Mouse (Mus musculus) cerebellum, adult (tissue): ENCODE results near the gene Ptprm.

Experiments
- ATAC-seq: cut with Nextera tagmentation; 2 replicates; pipeline ENCODE4 v1.9.2; 2017; ENCODE audit warnings: mild to moderate bottlenecking, moderate library complexity, mixed read lengths; ENCODE audit not compliant: insufficient number of reproducible peaks, low FRiP score, low TSS enrichment

Gene Ptprm

GRCm38 (mm10) chr17:66756500-66756899 lies 597.8 kb downstream of the Ptprm start:
- no peak for ATAC-seq

GRCm38 (mm10) chr17:66755191-66755654 lies 599.0 kb downstream of the Ptprm start:
- no peak for ATAC-seq

DNA sequence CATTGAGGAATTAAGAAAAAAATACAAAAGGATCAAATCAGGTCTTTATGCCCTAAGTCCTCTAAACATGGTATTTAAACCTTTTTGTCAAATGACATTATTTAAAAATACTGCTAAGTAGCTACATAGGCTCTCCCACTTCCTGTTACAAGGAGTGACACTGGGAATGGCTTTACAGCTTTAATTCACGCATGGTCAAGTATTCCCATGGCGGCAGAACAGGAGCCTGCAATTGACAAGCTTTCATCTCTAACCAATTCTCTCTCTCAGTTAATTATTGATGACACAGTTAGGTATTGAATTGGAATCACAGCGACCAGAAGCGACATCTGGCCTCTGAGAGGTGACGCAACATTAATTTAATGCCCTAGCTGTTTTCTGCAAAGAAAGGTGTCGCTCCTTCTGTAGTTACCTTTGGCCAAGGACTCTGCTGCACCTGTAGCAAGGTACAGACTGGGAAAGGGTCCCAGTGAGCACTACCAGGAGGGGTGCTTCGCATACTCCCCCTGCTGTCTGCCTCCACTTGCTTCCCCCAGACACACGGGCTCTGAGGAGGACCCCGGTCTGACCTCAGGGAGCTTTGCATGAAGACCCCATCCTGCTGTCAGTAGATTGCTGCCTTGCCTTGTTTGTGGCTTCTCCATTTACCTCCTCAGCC lies 599.9 kb downstream of the Ptprm start:
- no peak for ATAC-seq

DNA sequence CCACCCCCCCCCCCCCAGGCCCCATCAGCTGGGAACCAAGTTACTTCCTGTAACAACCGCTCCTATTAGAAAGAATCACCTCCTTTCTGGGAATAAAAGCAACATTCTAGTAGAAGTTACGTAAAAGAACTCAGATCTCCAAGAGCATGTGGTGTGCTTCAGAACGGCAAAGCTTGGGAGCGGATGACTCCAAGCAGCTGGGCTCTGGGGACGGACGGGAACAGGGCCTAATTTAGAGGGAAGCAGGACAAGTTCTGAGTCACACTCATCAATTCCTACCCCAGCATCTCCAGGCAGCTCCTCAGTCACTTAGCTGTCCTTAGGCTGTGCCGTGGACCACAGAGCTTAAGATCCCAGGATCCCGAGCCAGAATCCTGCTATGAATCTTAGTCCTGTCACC lies 602.5 kb downstream of the Ptprm start:
- ATAC-seq, result no peak

GRCm38 (mm10) chr17:66750481-66751206 lies 603.6 kb downstream of the Ptprm start:
- ATAC-seq, result no peak

DNA sequence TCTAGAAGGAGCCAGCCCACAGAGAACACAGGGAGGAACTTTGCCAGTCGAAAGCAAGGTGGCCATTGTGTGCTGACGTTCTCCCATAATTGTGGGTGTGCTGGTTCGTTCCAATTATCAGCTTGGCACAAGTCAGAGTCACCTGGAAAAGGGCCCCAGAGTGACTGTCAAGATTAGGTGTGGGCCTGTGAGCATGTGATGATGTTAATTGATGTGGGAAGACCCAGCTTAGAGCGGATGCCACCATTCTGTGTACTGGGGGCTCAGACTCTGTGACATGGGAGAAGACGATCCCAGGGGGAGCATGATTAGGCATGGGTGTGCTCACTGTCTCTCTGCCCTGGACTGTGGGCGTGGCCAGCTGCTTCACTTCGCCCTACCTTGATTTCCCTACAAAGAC lies 604.3 kb downstream of the Ptprm start:
- ATAC-seq, result no peak

GRCm38 (mm10) chr17:66746506-66746905 lies 607.8 kb downstream of the Ptprm start:
- no peak for ATAC-seq

DNA sequence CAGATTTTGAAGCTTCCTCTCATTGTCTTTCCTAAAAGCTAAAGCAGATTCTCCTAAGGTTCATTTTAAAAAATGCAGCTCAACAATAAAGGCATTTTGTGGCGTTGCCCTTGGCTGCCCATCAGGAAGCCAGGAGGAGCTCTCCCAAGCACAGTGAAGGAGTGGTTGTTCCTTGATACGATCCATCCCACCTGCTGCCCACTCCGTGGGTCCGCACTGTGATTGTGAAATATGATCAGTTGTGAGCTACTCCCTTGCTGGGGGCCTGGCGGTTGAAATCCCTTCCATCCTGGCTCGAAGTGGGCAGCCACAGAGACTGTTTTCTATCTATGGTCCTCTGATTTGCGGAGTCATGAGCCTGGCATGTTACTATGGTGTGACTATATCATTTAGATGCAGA lies 610.9 kb downstream of the Ptprm start:
- no peak for ATAC-seq

DNA sequence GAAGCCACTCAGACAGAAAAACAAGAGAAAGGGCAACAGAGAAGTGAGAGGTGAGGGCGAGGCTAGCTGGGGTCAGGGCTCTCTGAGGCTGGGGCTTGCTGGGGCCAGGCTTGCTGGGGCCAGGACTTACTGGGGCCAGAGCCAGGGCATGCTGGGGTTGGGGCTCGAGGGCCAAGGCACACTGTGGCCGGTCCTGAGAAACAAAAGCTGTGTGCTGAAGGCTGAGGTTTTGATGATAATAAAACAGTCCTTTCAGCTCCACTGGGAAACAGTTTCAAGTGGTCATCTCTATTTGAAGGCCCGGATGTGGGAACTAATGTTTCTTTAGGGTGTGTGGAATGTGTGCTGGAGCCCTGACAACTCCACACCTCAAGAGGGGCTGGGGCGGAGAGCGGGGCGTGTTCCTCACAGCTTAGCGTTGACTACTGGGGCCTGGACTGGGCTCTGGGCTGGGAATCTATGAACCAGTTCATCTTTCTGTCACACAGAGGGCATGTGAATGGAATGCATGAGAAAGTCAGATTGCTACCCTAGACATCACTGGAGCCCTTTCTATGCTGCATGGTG lies 615.4 kb downstream of the Ptprm start:
- no peak for ATAC-seq

- no peak for ATAC-seq
These were observed 615.9 kb downstream of the Ptprm start for GRCm38 (mm10) chr17:66738331-66738730.

- ATAC-seq, result no peak
These were observed 617.8 kb downstream of the Ptprm start for GRCm38 (mm10) chr17:66736450-66736849.

- ATAC-seq, result no peak
These were observed 620.7 kb downstream of the Ptprm start for GRCm38 (mm10) chr17:66733541-66733940.

DNA sequence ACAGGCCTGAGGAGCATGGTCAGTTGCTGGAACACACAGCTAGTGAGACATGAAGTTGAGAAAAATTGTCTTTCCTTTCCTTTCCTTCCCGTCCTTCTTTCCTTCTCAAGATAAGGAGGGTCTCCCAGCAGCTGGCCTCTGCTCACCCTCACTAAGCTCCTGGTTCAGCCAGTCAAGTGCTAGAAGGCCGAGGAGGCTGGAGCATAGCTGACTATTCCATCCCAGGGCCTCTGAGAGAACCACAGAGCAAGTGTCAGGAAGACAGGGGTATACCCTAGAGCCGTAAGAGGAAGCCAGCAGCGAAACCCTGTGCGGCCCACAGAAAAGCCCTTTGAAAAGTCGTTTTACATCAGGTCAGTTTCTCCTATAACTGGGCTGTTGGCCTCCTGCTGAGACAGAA lies 624.3 kb downstream of the Ptprm start:
- no peak for ATAC-seq

DNA sequence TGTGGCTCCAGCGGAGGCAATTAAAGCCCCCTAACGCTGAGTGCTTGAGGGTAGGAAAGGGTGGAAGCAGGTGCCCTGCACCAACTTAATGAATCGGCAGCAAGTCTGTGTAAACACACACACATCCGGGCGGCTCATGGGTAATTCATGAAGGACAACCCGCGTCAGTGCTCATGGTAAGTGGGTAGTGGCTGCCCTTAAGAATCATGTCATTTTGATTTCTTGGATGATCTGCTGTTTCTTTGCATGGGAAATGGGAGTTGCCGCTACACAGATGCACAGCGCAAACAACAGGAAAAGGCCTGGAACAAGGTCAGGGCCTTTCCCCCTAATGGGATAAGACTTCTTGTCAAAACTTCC lies 633.3 kb downstream of the Ptprm start:
- ATAC-seq, result no peak

GRCm38 (mm10) chr17:66720200-66720991 lies 633.9 kb downstream of the Ptprm start:
- no peak for ATAC-seq

GRCm38 (mm10) chr17:66712456-66713205 lies 641.6 kb downstream of the Ptprm start:
- no peak for ATAC-seq

- no peak for ATAC-seq
These were observed 642.8 kb downstream of the Ptprm start for GRCm38 (mm10) chr17:66711221-66712016.

DNA sequence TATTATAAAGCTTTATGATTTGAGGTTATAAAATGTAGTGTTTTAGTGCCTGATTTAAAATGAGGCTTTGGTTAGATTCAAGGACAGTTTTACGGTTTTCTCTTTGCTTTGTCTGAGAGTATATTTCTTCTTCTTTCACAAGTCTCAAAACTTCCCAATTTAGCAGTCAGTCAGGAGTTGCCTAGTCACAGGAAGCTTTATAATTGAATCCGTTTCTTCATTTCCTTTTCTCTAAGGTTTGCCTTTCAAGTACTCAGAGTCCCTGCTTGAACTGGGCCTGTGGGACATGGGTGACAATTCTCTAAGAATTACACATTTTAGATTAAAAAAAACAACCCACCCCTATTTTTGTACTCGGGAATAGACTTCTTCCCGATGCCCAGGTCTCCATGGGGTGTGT lies 643.7 kb downstream of the Ptprm start:
- ATAC-seq, result no peak

GRCm38 (mm10) chr17:66708748-66709147 lies 645.5 kb downstream of the Ptprm start:
- no peak for ATAC-seq
